Mouse (Mus musculus) c-Kit-negative CD71-positive TER-119-positive erythroid progenitor cells, embryonic 14.5 days (primary cell): ENCODE data around the gene Fpr2.
"Not testable (repeated sequence)": the region's sequence is repeated elsewhere in the genome, so short reads cannot be mapped to it uniquely, and the experiment has no call there.

Experiments
- DNase-seq: peaks from one replicate; pipeline ENCODE4 v3.0.0-alpha.2; 2013; ENCODE audit warnings: low read depth, low spot score

Fpr2 gene

GRCm38 (mm10) chr17:17887774-17888248 lies at the start of gene Fpr2, which contains the start of gene Fpr3:
Fpr2 (plus strand) TSS chr17:17887824.
Fpr3 (plus strand) TSS chr17:17887852.
- DNase-seq: no peak

DNA sequence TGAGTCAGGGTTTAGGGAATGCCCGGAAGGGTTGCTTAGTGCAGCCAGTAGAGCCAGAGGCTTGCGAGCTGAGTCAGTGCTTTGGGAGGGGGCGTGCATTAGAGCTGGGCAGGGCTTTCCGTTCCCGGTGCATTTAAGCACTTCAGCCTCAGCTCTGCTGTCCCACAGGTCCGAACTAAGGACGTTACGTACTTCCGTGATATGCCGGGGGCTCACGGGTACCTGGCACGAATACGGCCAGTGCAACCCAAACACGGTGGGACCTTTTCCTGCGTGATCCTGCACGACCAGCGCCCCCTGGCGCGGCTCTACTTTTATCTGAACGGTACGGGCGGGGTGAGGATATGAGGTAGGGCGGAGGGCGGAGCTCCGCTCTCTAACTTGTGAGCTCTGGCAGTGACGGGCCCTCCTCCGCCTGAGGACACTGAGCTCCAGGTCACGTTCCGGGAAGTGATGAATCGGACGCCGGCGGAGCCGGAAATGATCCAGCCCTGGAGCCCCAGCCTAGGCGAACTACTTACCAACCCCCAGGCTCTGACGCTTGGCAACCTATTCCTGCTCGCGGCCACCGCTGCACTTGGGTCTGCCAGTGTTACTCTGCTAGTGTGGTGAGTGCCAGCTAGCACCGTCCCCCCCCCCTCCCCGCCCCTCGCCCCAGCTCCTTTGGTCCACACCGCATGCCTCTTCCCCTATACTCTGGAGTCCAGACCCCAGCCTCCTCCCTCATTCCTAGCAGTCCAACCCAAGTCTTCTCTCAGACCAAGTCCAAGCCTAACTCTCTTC lies 49.5 kb upstream of the Fpr2 start:
- DNase-seq: peak; percentile 55

- DNase-seq: no peak
These were observed 48.3 kb upstream of the Fpr2 start for GRCm38 (mm10) chr17:17839276-17839675.

DNA sequence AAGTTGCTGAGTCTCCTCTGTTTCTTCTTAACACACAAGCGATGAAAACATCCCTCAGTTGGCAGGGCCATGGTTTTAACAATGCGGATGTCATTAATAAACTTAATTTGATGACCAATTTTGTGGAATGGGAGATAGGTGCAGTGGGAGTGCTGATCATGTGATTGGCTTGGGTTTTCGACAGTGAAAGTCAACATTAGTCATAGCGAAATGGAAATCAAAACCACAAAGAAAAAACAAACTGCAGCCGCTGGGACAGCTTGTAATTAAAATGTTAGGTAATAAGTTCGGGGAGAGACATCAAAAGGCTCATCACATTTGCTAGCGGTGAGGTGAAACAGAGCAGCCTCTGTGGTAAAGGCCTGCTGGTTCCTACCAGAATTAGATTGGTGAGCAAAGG lies 46.8 kb upstream of the Fpr2 start:
- DNase-seq: no peak

DNA sequence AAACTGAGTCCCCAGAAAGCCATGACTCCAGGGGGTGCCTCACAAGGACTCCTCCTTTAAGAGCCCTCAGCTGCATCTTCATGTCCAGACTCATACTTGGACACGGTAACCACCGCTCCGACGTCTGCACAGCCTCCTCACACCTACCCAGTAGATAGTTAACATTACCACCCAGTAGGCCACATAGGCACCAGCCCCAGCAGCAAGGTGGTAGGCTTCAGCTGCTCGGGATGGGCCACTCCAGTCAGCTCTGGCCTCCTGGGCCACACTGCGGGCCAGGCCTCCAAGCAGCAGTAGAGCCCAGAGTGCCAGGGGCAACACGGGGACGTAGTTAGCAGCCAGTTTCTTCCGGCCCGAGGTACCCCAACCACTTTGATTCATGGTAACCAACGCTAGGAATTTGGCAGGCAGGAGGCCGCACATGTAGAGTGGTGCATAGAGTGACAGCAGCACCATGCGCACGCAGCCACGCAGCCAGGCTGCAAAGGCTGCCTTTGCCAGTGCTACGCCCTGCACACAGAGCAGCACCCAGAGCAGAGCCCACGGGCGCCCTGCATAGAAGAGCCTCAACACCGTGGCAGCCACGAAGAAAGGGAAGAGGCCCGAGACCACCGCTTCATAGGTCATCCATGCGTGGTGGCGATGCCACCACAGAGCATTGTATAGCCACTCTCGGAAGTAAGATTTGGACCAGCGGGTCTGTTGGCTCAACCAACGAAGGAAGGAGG lies 43.9 kb upstream of the Fpr2 start:
- no peak for DNase-seq

DNA sequence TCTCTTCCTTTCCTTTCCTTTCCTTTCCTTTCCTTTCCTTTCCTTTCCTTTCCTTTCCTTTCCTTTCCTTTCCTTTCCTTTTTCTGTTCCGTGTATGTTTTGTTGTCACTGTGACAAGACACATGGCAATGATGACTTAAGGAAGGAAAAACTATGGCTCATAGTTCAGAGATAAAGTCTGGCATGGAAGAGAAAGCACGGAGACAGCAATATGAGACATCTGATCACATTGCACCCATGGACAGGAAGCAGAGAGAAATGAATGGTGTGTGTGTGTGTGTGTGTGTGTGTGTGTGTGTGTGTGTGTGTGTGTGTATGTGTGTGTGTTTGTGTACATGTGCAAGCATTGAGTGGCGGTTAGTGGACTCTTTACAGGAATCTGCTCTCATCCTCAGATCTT lies 43.0 kb upstream of the Fpr2 start:
- DNase-seq: not testable (repeated sequence)

DNA sequence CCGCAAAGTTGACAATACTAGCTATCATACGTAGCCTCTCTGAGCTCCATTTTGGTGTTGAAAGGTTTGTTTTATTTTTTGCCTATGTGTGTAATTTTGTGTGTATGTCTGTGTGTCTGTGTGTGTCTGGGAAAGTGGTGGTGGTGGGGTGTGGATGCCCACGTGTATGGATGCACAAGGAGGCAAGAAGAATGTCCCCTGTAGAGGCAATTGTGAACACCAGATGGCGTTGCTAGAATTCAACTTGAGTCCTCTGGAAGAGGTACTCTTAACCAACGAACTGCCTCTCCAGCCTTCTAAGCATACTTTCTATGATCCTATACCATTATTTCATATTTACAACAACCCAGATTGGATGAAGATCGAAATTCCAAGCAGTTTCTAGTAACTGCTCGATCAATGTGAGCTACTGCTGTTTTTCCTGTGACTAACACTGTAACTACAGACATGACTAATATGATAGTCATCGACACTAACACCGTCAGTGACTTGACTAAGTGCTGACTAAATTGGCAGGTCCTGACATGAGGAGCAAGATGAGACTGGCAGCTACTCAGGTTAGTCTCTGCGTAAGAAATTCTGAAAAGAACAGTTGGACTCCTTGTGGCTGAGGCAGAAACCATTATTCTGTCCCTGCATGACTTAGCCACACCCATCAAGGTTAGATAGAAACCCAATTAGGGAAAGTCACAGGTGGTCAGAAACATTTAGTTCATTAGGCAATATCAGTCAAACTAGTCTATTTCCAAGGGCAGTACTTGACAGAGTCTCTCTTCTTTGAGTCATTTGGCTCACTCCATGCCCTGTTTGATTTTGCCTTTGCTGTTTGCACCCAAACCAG lies 42.2 kb upstream of the Fpr2 start:
- no peak for DNase-seq

DNA sequence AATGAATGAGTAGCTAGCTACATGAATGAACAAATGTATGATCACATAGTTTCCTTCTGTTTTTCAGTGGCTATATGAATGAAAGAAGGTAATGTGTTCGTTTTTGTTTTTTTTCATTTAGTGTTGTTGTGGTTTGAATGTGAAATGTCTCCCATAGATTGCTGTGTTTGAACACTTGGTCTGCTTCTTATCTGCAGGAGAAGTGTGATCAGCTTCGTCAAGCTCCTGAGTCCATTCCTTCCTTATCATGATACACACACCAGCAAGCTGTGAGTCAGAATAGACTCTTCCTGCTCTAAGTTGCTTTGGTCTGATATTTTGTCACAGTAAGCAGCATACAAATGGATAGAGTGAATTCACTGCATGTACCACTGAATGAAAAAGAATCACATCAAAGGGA lies 38.6 kb upstream of the Fpr2 start:
- DNase-seq: no peak

- no peak for DNase-seq
These were observed 37.5 kb upstream of the Fpr2 start for GRCm38 (mm10) chr17:17849906-17850712.

GRCm38 (mm10) chr17:17855064-17855838 lies 32.4 kb upstream of the Fpr2 start, which contains the start of gene Has1:
Has1 (minus strand) TSS chr17:17855205.
- no peak for DNase-seq

DNA sequence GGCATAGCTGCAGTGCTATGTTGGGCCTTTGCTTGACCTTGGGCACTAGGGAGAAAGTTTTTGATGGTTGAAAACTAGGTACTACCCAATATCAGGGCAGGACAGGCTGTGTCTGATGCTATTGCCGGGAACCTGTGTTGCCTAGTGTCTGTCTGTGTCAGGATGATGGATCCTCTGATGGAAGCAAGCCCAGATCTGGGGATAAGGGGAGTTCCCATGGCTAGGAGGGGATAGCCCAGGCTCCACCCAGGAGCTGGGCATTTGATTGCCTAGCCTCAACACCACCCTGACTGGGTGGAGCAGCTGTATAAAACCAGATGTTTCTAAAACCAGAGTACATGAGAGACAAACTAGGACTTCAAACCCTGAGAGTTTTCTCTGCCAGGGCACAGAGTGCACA lies 31.0 kb upstream of the Fpr2 start:
- DNase-seq: no peak

DNA sequence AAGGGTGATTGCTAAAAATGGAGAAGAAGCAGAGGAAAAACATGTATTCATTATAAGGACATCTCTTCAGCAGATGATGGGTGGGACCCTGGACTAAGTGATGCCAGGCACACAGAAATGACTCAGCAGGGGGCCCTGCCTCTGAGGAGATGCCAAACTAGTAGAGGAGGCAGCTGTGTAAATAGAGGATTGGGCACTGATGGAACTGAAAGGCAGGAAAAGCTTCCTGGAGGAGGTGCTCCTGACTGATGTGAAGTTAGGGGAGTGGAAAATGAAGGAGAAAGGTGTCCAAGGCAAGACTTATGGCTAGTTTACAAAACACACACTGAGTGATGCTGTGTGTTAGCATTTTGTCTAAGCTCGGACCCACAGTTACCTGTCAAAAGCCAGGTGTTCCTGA lies 30.2 kb upstream of the Fpr2 start:
- no peak for DNase-seq

GRCm38 (mm10) chr17:17860110-17860509 lies 27.5 kb upstream of the Fpr2 start:
- no peak for DNase-seq

DNA sequence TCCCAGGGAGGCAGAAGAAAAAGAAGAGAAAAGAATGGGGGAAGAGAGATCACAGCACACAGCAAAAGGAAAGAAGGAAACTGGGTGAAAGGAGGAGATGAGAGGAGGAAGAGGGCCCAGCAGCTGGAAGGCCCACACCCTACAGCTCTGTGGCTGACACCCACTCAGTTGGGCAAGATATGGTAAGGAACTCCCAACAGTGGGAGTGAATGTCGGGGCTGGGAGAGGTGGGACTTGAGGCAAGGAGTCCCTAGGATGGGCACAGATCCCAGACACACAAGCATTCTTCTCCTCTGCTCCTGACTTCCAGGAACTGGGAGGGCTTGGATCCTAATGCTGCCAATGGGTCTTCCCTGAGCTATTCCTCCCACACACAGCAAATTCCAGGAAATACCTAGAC lies 25.3 kb upstream of the Fpr2 start:
- no peak for DNase-seq

DNA sequence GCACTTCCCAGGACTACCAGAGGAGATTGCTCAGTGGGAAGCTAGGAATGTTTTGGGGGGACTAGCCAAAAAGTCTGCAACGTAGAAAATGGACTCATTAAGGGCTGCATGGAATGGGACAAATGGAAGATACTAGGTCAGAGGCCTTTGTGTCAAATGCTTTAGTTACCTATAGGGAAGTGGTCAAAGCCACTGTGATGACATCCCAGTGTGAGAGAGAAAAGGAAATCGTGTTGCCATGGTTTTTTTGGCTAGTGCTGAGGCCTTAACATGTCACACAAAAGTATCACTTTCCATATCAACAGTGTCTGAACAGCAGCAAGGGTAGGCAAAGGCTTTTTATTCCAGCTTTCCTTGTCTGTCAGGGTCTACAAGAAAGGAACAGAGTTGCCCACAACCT lies 22.5 kb upstream of the Fpr2 start:
- no peak for DNase-seq

- no peak for DNase-seq
These were observed 20.7 kb upstream of the Fpr2 start for GRCm38 (mm10) chr17:17866801-17867469.

GRCm38 (mm10) chr17:17870892-17871550 lies 16.6 kb upstream of the Fpr2 start:
- no peak for DNase-seq

- no peak for DNase-seq
These were observed 15.9 kb upstream of the Fpr2 start for GRCm38 (mm10) chr17:17871697-17872096.

DNA sequence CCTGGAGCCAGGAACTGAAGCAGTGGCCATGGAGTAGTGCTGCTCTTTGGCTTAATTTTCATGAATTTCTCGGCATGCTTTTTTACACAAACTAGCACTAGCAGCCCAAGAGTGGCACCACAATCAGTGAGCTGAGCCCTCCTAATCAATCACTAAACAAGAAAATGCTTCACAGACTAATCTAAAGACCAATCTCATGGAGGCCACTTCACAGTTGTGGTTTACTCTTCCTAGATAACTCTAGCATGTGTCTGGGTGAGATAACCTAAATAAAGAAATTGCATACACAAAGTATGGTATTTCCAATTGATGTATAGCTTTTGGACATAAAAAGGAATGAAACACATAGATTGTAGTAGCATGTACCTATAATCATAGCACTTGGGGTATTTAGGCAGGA lies 8.3 kb upstream of the Fpr2 start:
- no peak for DNase-seq
